Mouse (Mus musculus): ENCODE results near the gene Prkaa1. TPM values are rescaled to one million over a fixed set of nuclear protein-coding genes. Genes with fewer than 3 reads are reported as not detected.

The Prkaa1 gene
- polyA plus RNA-seq, 1 experiment from 2014 or later: 22.3 TPM

- H3K9me3 ChIP-seq (replicated peaks): no peaks in the 10 kb centered on the region
- H3K4me1 ChIP-seq: peaks cover 65% of the 10 kb centered on the region
- H3K27me3 ChIP-seq (replicated peaks): no peaks in the 10 kb centered on the region
- peak; percentile 96 for ATAC-seq
- H3K4me3 ChIP-seq: peak within 1 kb of the TSS; percentile 86
- peaks cover 45% of the 10 kb centered on the region for H3K36me3 ChIP-seq
- peak within 1 kb of the TSS; percentile 92 for H3K9ac ChIP-seq
- peak within 1 kb of the TSS; percentile 87 for H3K27ac ChIP-seq
- WGBS (ENCODE audit: insufficient replicate concordance): under 1% methylated on average over 55 of the region's 55 CpGs
- peak within 1 kb of the TSS; percentile 87 for H3K4me2 ChIP-seq
These were observed 27.2 kb upstream of the Prkaa1 start, which contains the start of gene Rpl37 for GRCm38 (mm10) chr15:5116270-5117030. Rpl37 (plus strand) TSS chr15:5116645.

- WGBS (ENCODE audit: insufficient replicate concordance): under 1% methylated on average over 22 of the region's 22 CpGs
- H3K4me3 ChIP-seq: peak overlapping the region; percentile 86
- H3K9ac ChIP-seq: peak overlapping the region; percentile 92
- peak overlapping the region; percentile 87 for H3K4me2 ChIP-seq
- H3K36me3 ChIP-seq: peaks cover 52% of the 10 kb centered on the region
- H3K9me3 ChIP-seq (replicated peaks): no peaks in the 10 kb centered on the region
- no peak for ATAC-seq
- H3K27me3 ChIP-seq (replicated peaks): no peaks in the 10 kb centered on the region
- H3K4me1 ChIP-seq: peaks cover 65% of the 10 kb centered on the region
- peak overlapping the region; percentile 79 for H3K27ac ChIP-seq
These were observed 26.5 kb upstream of the Prkaa1 start for GRCm38 (mm10) chr15:5117031-5117601.

- Histone ChIP-seq H3K9me3 (replicated peaks) (no peaks in the 10 kb centered on the region), H3K9ac (peak overlapping the region; percentile 92), H3K36me3 (peaks cover 67% of the 10 kb centered on the region)
These were observed 25.0 kb upstream of the Prkaa1 start for GRCm38 (mm10) chr15:5118626-5119025.

GRCm38 (mm10) chr15:5119192-5119591 is 24.5 kb upstream of the Prkaa1 start:
- peak overlapping the region; percentile 86; the same call in 1 of the 2 replicates for H3K4me3 ChIP-seq
- no peaks in the 10 kb centered on the region for H3K27me3 ChIP-seq (replicated peaks)
- H3K9me3 ChIP-seq (replicated peaks): no peaks in the 10 kb centered on the region
- peaks cover 69% of the 10 kb centered on the region for H3K36me3 ChIP-seq
- ATAC-seq: no peak
- peaks cover 44% of the 10 kb centered on the region for H3K4me1 ChIP-seq
- peak overlapping the region; percentile 87 for H3K4me2 ChIP-seq
- H3K27ac ChIP-seq: peak overlapping the region; percentile 79
- peak overlapping the region; percentile 92 for H3K9ac ChIP-seq
- WGBS (ENCODE audit: insufficient replicate concordance): 53% methylated on average over 2 of the region's 2 CpGs

More at GRCm38 (mm10) chr15:5118626-5119025, 25.0 kb upstream of the Prkaa1 start:
- Histone ChIP-seq H3K4me1 (peaks cover 50% of the 10 kb centered on the region), H3K27me3 (replicated peaks) (no peaks in the 10 kb centered on the region), H3K4me2 (peak overlapping the region; percentile 87), H3K27ac (peak overlapping the region; percentile 79), H3K4me3 (peak overlapping the region; percentile 86)
- no peak for ATAC-seq
- 68% methylated on average over 9 of the region's 9 CpGs for WGBS (ENCODE audit: insufficient replicate concordance)

- Histone ChIP-seq H3K9me3 (replicated peaks) (no peaks in the 10 kb centered on the region), H3K36me3 (peaks cover 74% of the 10 kb centered on the region), H3K4me1 (peaks cover 39% of the 10 kb centered on the region), H3K9ac (no peak overlapping the region; the same call in 1 of the 2 replicates), H3K27me3 (replicated peaks) (no peaks in the 10 kb centered on the region), H3K27ac (peak overlapping the region; percentile 79), H3K4me2 (peak overlapping the region; percentile 87), H3K4me3 (no peak overlapping the region; the same call in 1 of the 2 replicates)
- WGBS (ENCODE audit: insufficient replicate concordance): 81% methylated on average over 2 of the region's 2 CpGs
- no peak for ATAC-seq
These were observed 24.0 kb upstream of the Prkaa1 start for GRCm38 (mm10) chr15:5119707-5120106.

- H3K27me3 ChIP-seq (replicated peaks): no peaks in the 10 kb centered on the region
- no peak overlapping the region for H3K9ac ChIP-seq
- 75% methylated on average over 12 of the region's 12 CpGs for WGBS (ENCODE audit: insufficient replicate concordance)
- H3K4me2 ChIP-seq: no peak overlapping the region
- peaks cover 32% of the 10 kb centered on the region for H3K4me1 ChIP-seq
- H3K9me3 ChIP-seq (replicated peaks): no peaks in the 10 kb centered on the region
- ATAC-seq: peak; percentile 25; the same call in 1 of the 2 replicates
- H3K4me3 ChIP-seq: no peak overlapping the region
- H3K36me3 ChIP-seq: peaks cover 84% of the 10 kb centered on the region
- peak overlapping the region; percentile 27; the same call in 1 of the 2 replicates for H3K27ac ChIP-seq
These were observed 21.9 kb upstream of the Prkaa1 start for GRCm38 (mm10) chr15:5121535-5122313.

- no peak overlapping the region for H3K9ac ChIP-seq
- no peaks in the 10 kb centered on the region for H3K9me3 ChIP-seq (replicated peaks)
- H3K36me3 ChIP-seq: peaks cover 39% of the 10 kb centered on the region
- H3K4me2 ChIP-seq: no peak overlapping the region
- H3K4me1 ChIP-seq: peaks cover 48% of the 10 kb centered on the region
- no peaks in the 10 kb centered on the region for H3K27me3 ChIP-seq (replicated peaks)
- H3K4me3 ChIP-seq: no peak overlapping the region
- 64% methylated on average over 4 of the region's 4 CpGs for WGBS (ENCODE audit: insufficient replicate concordance)
- H3K27ac ChIP-seq: no peak overlapping the region
- ATAC-seq: no peak
These were observed 17.2 kb upstream of the Prkaa1 start for GRCm38 (mm10) chr15:5126456-5126855.

GRCm38 (mm10) chr15:5127487-5127886 is 16.2 kb upstream of the Prkaa1 start:
- Histone ChIP-seq H3K4me2 (no peak overlapping the region), H3K9me3 (replicated peaks) (no peaks in the 10 kb centered on the region), H3K4me1 (peaks cover 56% of the 10 kb centered on the region), H3K27ac (peak overlapping the region; percentile 37; the same call in 1 of the 2 replicates), H3K27me3 (replicated peaks) (no peaks in the 10 kb centered on the region), H3K4me3 (no peak overlapping the region), H3K36me3 (peaks cover 29% of the 10 kb centered on the region), H3K9ac (no peak overlapping the region)
- ATAC-seq: no peak
- 61% methylated on average over 2 of the region's 2 CpGs for WGBS (ENCODE audit: insufficient replicate concordance)

- H3K9ac ChIP-seq: no peak overlapping the region
- H3K4me1 ChIP-seq: peaks cover 60% of the 10 kb centered on the region
- no peaks in the 10 kb centered on the region for H3K9me3 ChIP-seq (replicated peaks)
- H3K27ac ChIP-seq: peak overlapping the region; percentile 67
- H3K36me3 ChIP-seq: peaks cover 20% of the 10 kb centered on the region
- no peaks in the 10 kb centered on the region for H3K27me3 ChIP-seq (replicated peaks)
- H3K4me3 ChIP-seq: no peak overlapping the region
- no peak overlapping the region for H3K4me2 ChIP-seq
- ATAC-seq: no peak
- whole genome bisulfite sequencing (ENCODE audit: insufficient replicate concordance): 21% methylated on average over 5 of the region's 5 CpGs
These were observed 15.3 kb upstream of the Prkaa1 start for GRCm38 (mm10) chr15:5128176-5128940.

- H3K4me2 ChIP-seq: no peak overlapping the region
- H3K27ac ChIP-seq: 0 out of 2 replicates have a peak overlapping the region, but pooled peaks have one; percentile 67
- peaks cover 15% of the 10 kb centered on the region for H3K36me3 ChIP-seq
- H3K9ac ChIP-seq: no peak overlapping the region
- ATAC-seq: no peak
- peaks cover 68% of the 10 kb centered on the region for H3K4me1 ChIP-seq
- WGBS (ENCODE audit: insufficient replicate concordance): 76% methylated on average over 12 of the region's 12 CpGs
- no peaks in the 10 kb centered on the region for H3K9me3 ChIP-seq (replicated peaks)
- no peaks in the 10 kb centered on the region for H3K27me3 ChIP-seq (replicated peaks)
- H3K4me3 ChIP-seq: no peak overlapping the region
These were observed 14.4 kb upstream of the Prkaa1 start for GRCm38 (mm10) chr15:5129111-5129805.
